Mouse (Mus musculus) CD4-positive, CD25-positive, alpha-beta regulatory T cell, adult 2 months (primary cell): ENCODE data around the gene Tlk2.
A peak's percentile ranks its signal among the peaks of the same experiment; 100 is the strongest.
"Not testable (repeated sequence)": the region's sequence is repeated elsewhere in the genome, so short reads cannot be mapped to it uniquely, and the experiment has no call there.

ENCODE experiments used
- DNase-seq: peaks from one replicate; pipeline ENCODE4 v3.0.0-alpha.2; 2012; ENCODE audit warnings: low read depth, low spot score

Tlk2 gene

DNA sequence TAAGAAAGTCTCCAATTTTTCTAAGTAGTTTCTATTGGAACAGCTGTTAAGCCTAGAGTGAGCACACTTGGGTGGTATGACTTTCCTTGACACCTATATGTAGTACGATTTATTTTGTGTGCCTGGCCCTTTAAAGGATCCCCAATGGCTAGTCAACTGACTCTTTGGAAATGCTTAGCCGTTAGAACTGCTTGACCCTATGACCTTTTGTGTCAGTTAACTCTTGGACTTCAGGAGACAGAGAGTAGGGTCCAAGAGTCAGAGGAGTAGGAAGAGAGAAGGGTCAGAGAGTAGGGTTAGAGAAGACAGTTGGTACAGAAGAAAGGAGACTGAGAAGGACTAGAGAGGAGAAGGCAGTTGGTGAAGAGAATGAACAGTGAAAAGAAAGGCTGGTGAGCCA is at the start of gene Tlk2:
Tlk2 (plus strand) TSS at position 292 of the 400 bp plus-strand sequence.
- DNase-seq = no peak

DNA sequence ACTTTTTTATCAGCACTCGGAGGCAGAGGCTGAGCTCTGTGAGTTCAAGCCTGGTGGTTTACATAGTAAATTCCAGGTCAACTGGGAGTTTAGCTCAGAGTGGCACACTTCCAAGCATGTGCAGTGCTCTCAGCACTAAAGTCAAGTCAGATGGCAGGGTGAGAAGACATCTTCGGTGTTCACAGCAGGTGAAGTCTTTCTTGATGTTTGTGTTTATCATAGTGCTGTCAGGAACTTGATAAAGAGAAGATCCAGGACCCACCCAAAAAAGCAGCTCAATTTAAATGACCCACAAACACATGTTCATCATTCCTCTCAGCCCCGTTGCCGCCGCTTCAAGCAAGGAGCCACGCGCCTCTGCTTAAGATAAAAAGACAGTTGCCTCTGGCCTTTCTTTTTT is 42.9 kb upstream of the Tlk2 start:
- no peak for DNase-seq

DNA sequence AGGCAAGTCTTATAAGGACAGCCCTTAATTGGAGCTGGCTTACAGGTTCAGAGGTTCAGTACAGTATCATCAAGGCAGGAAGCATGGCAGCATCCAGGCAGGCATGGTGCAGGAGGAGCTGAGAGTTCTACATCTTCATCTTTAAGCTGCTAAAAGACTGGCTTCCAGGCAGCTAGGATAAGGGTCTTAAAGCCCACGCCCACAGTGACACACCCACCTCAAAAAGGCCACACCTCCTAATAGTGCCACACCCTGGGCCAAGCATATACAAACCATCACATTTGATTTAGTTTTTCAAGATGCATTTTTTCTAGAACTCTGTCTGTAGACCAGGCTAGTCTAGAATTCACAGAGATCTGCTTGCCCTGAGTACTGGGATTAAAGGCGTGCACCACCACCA is 41.4 kb upstream of the Tlk2 start:
- not testable (repeated sequence) for DNase-seq

DNA sequence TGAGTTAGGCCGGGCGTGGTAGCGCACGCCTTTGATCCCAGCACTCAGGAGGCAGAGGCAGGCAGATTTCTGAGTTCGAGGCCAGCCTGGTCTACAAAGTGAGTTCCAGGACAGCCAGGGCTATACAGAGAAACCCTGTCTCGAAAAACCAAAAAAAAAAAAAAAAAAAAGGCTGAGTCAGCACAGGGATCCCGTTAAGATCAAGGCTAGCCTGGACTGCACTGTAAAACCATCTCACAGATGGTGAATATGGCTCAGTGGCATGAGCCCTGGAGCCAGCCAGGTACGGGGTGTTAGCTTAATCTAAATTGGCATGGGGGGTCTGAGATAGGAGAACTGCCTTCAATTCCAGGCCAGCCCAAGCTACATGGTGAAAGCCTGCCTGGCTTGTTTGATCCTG is 38.1 kb upstream of the Tlk2 start:
- not testable (repeated sequence) for DNase-seq

DNA sequence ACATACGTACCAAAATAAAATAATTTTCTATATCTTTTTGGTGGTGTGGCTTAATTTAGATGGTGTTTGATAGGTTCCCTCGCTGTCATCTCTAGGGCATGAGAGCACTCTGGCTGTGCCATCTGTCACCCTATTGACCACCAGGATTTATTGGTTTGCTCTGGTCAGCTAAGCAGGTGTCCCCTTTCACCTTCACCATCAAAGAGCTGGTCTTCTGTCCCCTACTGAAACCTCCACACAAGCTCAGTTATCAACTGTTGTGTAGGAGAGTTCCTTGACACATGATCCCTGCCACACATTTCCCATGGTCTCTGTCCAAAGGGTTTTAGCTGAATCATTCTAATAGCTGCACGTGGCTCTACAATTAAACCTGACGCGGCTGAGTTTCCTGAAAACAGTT is 37.5 kb upstream of the Tlk2 start:
- no peak for DNase-seq

DNA sequence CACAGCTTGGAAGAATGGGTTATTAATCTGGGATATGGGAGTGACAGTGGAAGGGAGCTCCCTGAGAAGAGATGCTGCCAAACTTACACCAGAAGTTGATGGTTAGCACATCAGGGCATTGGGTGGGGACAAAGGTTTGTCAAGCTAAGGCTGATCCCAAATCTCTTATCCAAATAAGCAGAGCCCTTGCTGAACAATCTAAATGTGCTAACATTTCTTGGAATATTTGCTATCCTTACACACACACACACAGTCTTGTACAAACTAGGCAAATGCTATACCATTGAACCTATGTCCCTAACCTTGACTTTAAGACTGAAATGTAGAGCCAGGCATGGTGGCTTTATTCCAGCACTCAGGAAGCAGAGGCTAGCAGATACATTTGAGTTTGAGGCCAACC is 35.0 kb upstream of the Tlk2 start:
- DNase-seq = no peak

DNA sequence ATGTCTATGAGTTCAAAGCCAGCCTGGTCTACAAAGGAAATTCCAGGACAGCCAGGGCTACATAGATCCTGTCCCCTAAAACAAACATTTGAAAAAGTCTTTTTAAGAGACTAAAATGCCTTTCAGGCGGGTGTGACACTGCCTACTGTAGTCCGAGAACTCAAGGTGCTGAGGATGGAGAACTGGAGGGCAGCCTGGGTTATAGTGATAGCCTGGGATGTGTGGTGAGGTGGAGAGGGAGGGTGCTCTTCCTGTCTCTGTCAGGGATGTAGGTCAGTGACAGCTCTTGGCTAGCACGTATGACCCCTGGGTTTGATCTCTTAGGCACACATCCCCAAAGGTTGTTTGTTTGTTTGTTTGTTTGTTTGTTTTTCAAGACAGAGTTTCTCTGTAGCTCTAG is 34.5 kb upstream of the Tlk2 start:
- DNase-seq = no peak

DNA sequence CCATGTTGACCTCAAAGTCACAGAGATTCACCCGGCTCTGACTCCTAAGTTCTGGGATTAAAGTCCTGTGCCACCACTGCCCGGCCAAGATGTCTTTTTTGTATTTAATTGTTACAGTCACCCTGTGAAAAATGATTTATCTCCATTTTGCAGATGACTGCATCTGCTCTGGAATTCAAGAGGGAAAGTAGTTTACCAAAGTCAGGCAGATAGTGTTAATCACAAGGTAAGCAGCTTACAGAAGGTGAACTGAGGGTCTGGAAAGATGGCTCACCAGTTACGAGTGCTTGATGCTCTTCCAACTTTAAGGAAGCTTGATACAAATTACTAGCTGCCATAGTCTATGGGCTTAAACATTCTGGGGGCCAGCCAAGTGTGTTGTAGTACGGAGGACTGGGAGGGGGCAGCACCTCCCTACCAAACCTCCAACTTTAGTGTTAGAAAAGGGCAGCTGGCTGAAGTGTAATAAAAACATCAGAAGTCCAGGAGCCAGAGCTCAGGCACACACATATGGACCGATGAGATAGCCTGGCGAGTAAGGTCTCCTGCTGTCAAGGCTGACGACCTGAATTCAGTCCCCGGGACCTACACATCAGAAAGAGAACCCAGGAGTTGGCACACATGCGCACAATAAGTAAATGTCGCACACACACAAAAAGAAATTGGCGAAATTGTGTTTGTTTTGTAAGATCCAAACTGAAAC is 33.9 kb upstream of the Tlk2 start:
- DNase-seq = no peak

DNA sequence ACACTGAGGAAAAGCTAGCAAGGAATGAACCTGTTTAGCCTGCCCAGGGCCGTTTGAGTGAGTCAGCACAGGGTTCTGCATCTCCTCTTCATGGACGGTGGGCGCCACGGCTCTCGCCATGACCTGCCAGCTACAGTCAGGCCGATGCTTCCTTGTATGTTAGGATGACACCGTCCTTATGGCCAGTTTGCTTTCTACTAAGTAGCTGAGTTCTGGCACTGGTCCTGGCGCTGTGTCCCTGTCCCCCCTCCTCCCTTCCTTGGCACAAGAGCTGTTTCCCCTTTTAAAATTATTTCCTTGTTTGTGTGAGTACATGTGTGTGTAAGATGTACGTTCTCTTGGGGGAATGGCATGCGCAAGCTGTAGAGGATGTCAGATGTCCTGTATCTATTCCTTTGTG is 33.4 kb upstream of the Tlk2 start:
- no peak for DNase-seq

DNA sequence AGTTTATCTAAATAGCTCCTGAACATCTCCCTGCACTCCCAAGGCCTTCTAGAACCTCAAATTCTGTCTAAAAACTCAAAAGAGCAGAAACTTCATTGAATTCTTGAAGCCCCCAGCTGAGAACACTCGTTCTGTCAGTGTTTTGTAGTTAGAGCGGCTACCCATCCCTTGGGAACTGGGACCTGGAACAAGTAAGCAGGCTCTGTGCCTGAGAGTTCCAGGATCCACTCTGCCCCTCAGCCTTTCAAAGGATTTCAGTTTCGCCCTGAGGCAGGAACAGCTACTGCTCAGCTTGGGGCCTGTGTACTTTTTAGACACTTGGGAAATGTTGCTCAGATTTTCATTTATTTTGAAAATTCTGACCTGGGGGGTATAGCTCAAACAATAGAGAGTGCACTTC is 32.0 kb upstream of the Tlk2 start, which contains the start of gene Gm10842:
Gm10842 (plus strand) TSS at position 301 of the 400 bp plus-strand sequence.
- no peak for DNase-seq

DNA sequence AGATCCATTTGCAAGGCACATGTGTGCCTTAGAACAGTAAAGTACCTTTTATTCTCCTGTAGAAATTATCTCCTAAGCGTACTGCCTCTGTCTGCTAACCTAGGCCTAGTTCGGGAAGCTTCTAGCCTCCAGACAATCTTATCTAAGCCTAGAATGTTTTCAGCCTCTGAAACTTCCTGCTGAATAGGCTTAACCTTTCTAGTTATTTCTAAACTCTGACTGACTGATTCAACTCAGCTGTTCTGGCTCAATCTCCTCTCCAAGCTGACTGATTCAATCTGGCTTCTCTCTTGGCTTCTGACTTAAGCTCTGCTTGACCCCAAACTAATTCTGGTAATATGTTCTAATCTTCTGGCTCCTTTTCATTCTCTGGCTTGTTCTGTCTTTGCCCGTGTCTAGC is 29.3 kb upstream of the Tlk2 start:
- DNase-seq = no peak

DNA sequence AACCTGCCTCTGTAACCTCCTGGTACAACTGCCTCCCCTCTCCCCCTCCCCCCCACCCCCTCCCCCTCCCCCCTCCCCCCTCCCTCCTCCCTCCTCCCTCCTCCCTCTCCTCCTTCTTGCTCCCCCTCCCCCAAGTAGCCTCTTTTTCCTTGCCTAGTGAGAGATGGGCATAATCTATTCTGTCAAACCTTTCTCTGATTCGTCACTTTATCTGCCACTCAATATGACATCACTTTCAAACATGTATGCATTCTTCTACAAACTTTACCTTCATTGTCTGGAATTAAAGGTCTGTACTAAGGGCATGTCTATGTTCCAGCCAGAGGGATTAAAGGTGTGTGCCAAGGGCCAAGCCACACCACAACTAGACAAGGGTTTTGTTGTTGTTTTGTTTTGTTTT is 28.8 kb upstream of the Tlk2 start:
- peak; percentile 51 for DNase-seq

DNA sequence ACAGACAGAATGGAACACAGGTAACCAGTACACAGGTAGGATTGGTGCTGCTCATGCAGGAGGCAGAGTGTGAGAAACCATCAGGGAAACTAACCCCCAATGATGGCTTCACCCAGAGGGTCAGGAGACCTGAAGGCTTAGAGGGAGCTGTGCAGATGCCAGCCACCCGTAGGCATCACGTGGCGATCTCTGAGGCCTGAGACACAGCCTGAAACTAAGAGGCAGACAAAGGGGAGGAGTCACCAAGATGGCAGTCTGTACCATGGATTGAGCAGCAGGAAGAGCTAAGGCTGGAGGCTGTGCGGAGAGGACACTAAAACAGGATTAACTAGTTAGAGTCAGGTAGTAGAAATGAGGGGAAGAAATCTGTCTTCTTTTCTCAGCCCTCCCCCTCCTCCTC is 27.9 kb upstream of the Tlk2 start:
- peak; percentile 25 for DNase-seq

DNA sequence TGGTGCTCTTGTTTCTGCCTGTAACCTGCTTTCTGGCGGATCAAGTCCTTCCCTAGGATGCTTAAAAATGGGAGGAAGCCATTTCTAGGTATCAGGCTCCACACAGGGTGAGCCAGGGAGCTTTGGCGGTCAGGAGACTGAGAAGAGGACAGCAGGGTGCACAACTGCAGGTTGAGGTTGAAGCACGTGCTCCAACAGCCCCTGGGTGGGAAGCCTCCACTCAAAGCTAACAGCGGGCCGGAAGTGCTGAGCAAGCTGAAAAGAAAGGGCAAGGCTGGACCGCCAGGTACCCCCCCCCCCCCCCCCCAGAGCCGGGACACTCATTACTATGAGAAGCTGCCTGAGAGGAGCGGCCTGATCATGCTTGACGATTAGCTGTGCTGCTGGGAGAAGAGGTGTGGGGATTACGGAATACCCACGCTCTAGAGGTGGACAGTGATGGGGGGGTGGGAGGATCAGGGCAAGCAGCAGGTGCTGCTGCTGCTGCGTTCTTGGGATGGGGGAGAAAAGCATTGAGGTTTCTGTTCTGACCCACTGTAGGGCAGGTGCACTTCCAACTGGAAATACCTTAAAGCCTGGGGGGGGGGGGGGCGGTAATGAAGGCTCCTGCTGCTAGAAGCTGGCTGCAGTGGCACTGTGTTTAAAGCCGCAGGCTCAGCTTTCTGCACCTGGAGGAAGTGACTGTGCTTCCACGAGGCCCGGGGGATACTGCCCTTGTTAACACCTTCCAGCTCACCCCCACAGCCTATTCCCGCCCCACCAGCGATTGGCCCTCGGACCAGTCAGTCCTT is 27.2 kb upstream of the Tlk2 start:
- peak; percentile 51 for DNase-seq

DNA sequence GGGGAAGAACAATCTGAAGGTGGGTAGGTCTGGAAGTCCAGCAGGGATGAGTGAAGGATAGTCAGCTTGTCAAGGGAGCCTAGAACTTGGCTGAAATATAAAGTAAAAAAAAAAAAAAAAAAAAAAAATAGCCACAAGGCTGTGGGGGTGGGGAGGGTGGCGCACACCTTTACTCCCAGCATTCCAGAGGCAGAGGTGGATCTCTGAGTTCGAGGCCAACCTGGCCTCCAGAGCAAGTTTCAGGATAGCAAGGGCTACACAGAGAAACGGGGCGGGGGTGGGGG is 26.6 kb upstream of the Tlk2 start:
- no peak for DNase-seq

DNA sequence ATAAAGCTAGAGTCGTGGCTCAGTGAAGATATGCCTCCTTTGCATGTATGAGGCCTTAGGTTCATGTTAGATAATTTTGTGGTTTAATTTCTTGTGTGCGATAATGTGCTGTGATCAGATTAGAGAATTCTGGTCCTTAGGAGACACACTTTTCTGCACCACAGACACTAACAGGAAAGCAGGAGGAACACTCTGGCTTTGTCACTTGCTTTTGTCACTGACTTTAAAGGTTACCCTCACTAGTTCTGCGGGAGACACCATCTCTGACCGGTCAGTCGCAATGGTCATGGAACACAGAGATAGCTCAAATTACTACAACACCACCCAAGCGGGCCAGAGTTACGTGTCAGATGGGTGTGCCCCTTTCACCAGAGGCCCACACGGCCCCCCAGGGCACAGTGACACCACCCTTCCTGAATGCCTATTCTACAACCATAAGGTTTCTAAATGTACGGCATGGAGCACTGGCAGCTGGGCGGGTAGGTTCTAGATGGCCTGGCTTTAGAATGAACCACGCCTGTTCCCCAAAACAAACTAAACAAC is 26.2 kb upstream of the Tlk2 start:
- DNase-seq = no peak

DNA sequence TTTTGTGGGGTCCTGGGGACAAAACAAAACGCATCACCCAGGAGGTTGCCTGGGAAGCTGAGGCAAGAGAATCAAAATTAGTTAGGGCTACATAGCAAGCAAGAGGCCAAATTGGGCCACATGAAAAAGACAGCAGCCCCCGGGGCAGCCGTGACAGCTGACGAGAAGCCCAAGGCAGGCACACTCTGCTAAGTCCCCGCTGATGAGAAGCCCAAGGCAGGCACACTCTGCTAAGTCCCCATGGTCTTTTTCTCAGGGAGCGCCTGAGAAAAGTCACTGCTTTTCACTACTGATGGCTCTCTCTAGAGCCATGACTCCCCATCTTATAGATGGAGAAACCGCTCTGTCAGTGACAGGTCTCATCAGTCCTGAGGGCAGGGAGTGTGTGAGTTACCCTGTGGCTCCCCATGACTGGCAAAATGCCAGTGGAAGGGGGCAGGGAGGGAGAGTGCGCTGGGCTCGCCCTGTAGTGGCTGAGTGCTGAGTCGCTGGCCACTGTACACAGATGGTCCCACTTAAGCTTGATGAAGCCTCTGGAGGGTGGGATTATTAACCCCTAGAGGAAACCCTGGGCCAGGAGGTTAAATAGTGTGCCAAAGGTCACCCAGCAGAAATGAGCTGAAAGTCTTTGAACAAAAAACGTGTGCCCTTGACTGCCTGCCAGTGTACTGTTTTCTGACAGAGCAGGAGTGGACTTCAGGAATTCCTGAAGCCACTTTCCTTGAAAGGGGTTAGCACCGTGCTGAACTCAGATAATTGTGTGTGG is 25.4 kb upstream of the Tlk2 start:
- no peak for DNase-seq

DNA sequence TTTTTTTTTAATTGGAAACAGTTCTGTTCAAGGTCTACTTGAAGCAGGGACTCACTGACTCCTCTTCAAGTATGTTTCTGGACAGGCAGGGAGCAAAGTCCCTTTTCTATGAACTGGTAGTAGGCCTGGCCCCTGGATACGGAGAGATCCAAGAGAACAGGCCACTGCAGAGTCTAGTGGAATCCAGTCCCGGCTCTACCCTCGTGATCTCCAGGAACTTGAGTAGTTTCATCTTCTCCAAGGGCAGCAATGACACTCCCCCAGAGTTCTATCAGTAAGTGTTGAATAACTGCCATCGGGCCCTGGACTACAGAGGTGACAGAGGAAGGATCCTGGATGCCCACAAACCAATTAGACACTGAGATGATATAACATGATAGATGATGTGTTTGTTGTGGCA is 22.7 kb upstream of the Tlk2 start:
- no peak for DNase-seq

DNA sequence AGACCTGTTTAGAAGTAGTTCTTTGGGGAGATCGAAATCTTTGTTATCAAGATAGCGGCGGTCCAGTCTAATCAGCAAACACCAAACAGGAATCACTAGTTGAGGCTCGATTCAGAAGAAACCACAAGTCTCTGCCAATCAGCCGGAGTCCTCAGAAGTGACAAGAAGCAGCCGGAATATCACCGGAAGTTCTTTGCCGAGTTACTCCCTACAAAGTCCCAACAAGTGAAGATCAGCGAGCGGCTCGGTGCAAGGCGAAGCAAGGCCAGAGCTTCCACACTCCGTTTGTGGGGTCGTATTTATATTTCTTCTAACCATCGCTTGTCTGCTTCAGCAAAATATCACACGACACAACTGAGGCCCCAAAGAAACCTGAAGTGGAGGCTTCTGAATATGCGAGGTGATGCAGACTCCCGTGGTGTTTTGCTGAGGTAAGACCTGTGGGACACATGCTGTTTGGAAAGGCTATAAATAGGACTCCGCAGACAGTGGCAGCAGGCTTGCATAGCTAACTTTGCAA is 21.8 kb upstream of the Tlk2 start:
- DNase-seq = no peak

DNA sequence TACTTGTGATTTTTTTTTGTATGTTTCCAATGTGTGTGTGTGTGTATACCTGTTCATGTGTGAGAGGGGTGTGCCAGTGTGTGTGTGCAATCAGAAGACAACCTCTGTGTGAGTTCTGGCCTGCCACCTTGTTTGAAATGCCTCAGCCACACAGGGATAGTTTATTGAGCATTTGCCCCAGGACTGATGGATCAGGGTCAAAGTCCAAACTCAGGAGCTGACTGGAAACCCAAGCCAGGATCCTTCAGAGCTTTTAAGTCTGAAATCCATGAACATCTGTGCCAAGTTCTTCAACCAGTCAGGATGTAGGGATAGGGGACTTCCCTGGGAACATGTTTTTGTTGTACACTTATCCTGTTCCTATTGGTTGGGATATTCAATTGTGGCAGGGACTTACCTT is 20.6 kb upstream of the Tlk2 start:
- DNase-seq = no peak

DNA sequence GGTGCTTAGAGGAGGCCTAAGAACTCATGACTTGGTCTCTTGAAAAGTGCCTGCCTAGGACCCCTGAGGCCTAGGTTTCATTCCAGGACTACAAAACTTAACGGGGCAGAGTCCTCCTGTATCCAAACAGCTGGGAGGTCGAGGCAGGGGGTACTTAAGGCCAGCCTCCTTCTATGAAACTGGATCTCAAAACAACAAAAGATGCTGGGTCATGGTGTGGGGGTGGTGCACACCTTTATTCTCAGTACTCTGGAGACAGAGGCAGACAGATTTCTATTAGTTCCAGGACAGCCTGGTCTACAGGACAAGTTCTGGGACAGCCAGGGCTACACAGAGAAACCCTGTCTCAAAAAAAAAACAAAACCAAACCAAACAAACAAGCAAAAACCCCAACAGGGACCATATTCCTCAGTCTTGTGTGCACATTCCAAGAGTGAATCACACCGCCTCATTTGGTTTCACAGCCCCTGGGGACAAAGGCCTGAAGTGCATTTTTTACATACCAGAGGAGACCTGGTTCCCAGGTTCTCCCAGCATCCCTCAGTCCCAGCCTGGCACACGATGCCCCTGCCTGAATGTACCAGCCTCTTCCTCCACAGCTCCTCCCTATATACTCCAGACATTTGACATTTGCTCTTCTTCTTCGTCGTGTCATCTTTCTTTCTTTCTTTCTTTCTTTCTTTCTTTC is 18.8 kb upstream of the Tlk2 start:
- DNase-seq = no peak

DNA sequence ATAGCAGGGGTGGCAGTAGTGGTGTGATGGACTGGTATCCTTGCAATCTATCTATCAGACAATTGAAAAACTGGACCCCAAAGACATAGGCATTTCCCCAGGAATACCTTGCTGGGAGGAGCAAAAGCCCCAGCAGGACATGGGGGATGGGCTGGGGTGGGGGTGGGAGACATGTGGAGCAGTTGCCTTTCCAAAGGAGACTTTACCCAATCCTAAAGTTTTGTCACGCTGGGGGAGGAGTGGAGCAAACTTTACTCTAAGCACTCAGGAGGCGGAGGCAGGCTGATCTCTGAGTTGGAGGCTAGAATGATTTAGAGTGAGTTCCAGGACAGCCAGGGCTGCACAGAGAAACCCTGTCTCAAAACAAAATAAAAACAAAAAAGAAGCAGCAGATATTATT is 17.2 kb upstream of the Tlk2 start:
- no peak for DNase-seq
